Mouse (Mus musculus) lung, embryonic 15.5 days (tissue): ENCODE results near the gene Sipa1l2. TPM values are rescaled to one million over a fixed set of nuclear protein-coding genes. Genes with fewer than 3 reads are reported as not detected.

ENCODE experiments used
- ATAC-seq: fragments of 200-750 bp; cut with Nextera tagmentation; 2 replicates; pipeline ENCODE4 v1.8.0; 2017; ENCODE audit warnings: moderate number of reproducible peaks, borderline replicate concordance; ENCODE audit not compliant: low FRiP score, low TSS enrichment; ENCODE audit errors: extremely low read depth
- H3K27ac ChIP-seq: fragments of 300-500 bp; sonication (generic); 2 replicates; pipeline ENCODE4 v1.5.1; 2015; ENCODE audit warnings: moderate library complexity, mild to moderate bottlenecking, inconsistent platforms
- H3K27me3 ChIP-seq: fragments of 300-500 bp; sonication (generic); 2 replicates; pipeline ENCODE4 v1.6.1; 2015; ENCODE audit warnings: inconsistent platforms
- H3K36me3 ChIP-seq: fragments of 300-500 bp; sonication (generic); 2 replicates; pipeline ENCODE4 v1.6.1; 2015; ENCODE audit warnings: inconsistent platforms
- H3K4me1 ChIP-seq: fragments of 300-500 bp; sonication (generic); 2 replicates; pipeline ENCODE4 v1.6.1; 2015; ENCODE audit warnings: inconsistent platforms
- H3K4me2 ChIP-seq: fragments of 300-500 bp; sonication (generic); 2 replicates; pipeline ENCODE4 v1.6.1; 2015; ENCODE audit warnings: inconsistent platforms, mild to moderate bottlenecking, moderate library complexity
- H3K4me3 ChIP-seq: fragments of 300-500 bp; sonication (generic); 2 replicates; pipeline ENCODE4 v1.5.1; 2015; ENCODE audit warnings: mild to moderate bottlenecking, inconsistent platforms
- H3K9ac ChIP-seq: fragments of 300-500 bp; sonication (generic); 2 replicates; pipeline ENCODE4 v1.6.1; 2015; ENCODE audit warnings: inconsistent platforms
- H3K9me3 ChIP-seq: fragments of 300-500 bp; sonication (generic); 2 replicates; pipeline ENCODE4 v1.6.1; 2016; ENCODE audit warnings: inconsistent platforms
- WGBS: fragments of 180-500 bp; shearing (Covaris S2); methylation state at CpG from one replicate; pipeline ENCODE4 v1.1.7; 2015; 5-methylcytosine and 5-hydroxymethylcytosine counted together
- polyA plus RNA-seq: library from polyadenylated mRNA; unstranded; fragments of >200 nt; fragmentation: Nextera tagmentation; extraction: Ambion mirVana; gene quantifications from 2 replicates; pipeline ENCODE4 v1.2.1, GENCODE M21; 2015

Gene Sipa1l2
- polyA plus RNA-seq, 1 experiment from 2014 or later = 15.6 TPM

GRCm38 (mm10) chr8:125504605-125505257, 64.9 kb downstream of the Sipa1l2 start:
- 47% methylated on average over 6 of the region's 6 CpGs for WGBS
- peak; percentile 67; the same call in 1 of the 2 replicates for ATAC-seq
- Histone ChIP-seq H3K4me1 (peaks cover 31% of the 10 kb centered on the region), H3K4me3 (no peak overlapping the region), H3K9me3 (no peaks in the 10 kb centered on the region), H3K4me2 (no peak overlapping the region), H3K36me3 (no peaks in the 10 kb centered on the region), H3K27me3 (no peaks in the 10 kb centered on the region), H3K9ac (no peak overlapping the region), H3K27ac (no peak overlapping the region)

- Histone ChIP-seq H3K4me3 (no peak overlapping the region), H3K4me1 (peaks cover 28% of the 10 kb centered on the region), H3K4me2 (no peak overlapping the region), H3K36me3 (no peaks in the 10 kb centered on the region), H3K27me3 (no peaks in the 10 kb centered on the region), H3K27ac (no peak overlapping the region), H3K9ac (no peak overlapping the region), H3K9me3 (no peaks in the 10 kb centered on the region)
- no peak for ATAC-seq
- 70% methylated on average over 8 of the region's 8 CpGs for WGBS
Observed at GRCm38 (mm10) chr8:125503808-125504207, 65.8 kb downstream of the Sipa1l2 start.

- Histone ChIP-seq H3K27ac (no peak overlapping the region), H3K9me3 (no peaks in the 10 kb centered on the region), H3K4me2 (no peak overlapping the region), H3K9ac (no peak overlapping the region), H3K36me3 (no peaks in the 10 kb centered on the region), H3K4me3 (no peak overlapping the region), H3K4me1 (peaks cover 24% of the 10 kb centered on the region), H3K27me3 (no peaks in the 10 kb centered on the region)
- ATAC-seq = no peak
- WGBS = 65% methylated on average over 3 of the region's 3 CpGs
Observed at GRCm38 (mm10) chr8:125502828-125503227, 66.8 kb downstream of the Sipa1l2 start.

- no peak overlapping the region for H3K9ac ChIP-seq
- no peak overlapping the region for H3K4me2 ChIP-seq
- no peak overlapping the region for H3K4me3 ChIP-seq
- no peaks in the 10 kb centered on the region for H3K9me3 ChIP-seq
- no peaks in the 10 kb centered on the region for H3K36me3 ChIP-seq
- no peak overlapping the region for H3K27ac ChIP-seq
- H3K27me3 ChIP-seq = no peaks in the 10 kb centered on the region
- H3K4me1 ChIP-seq = peaks cover 16% of the 10 kb centered on the region
- no peak for ATAC-seq
- 74% methylated on average over 5 of the region's 5 CpGs for WGBS
Observed at GRCm38 (mm10) chr8:125500005-125500404, 69.6 kb downstream of the Sipa1l2 start.

GRCm38 (mm10) chr8:125498508-125498907, 71.1 kb downstream of the Sipa1l2 start:
- H3K36me3 ChIP-seq = no peaks in the 10 kb centered on the region
- ATAC-seq = no peak
- no peaks in the 10 kb centered on the region for H3K27me3 ChIP-seq
- H3K9ac ChIP-seq = no peak overlapping the region
- 0 out of 2 replicates have a peak, but pooled peaks cover 9% of the 10 kb centered on the region for H3K4me1 ChIP-seq
- no peaks in the 10 kb centered on the region for H3K9me3 ChIP-seq
- H3K27ac ChIP-seq = no peak overlapping the region
- H3K4me2 ChIP-seq = no peak overlapping the region
- WGBS = 61% methylated on average over 10 of the region's 10 CpGs
- no peak overlapping the region for H3K4me3 ChIP-seq

GRCm38 (mm10) chr8:125495545-125495944, 74.1 kb downstream of the Sipa1l2 start:
- no peak for ATAC-seq
- 0 out of 2 replicates have a peak, but pooled peaks cover 14% of the 10 kb centered on the region for H3K4me1 ChIP-seq

GRCm38 (mm10) chr8:125493254-125493815, 76.3 kb downstream of the Sipa1l2 start:
- Histone ChIP-seq H3K4me3 (no peak overlapping the region), H3K9ac (no peak overlapping the region), H3K4me1 (peaks cover 21% of the 10 kb centered on the region), H3K36me3 (peaks cover 17% of the 10 kb centered on the region), H3K4me2 (no peak overlapping the region), H3K27me3 (no peaks in the 10 kb centered on the region), H3K27ac (no peak overlapping the region), H3K9me3 (no peaks in the 10 kb centered on the region)
- ATAC-seq = no peak
- 37% methylated on average over 6 of the region's 6 CpGs for WGBS

More at GRCm38 (mm10) chr8:125495545-125495944, 74.1 kb downstream of the Sipa1l2 start:
- peaks cover 14% of the 10 kb centered on the region for H3K36me3 ChIP-seq
- H3K4me3 ChIP-seq = no peak overlapping the region
- WGBS = 59% methylated on average over 2 of the region's 2 CpGs
- no peaks in the 10 kb centered on the region for H3K9me3 ChIP-seq
- no peaks in the 10 kb centered on the region for H3K27me3 ChIP-seq
- H3K27ac ChIP-seq = no peak overlapping the region
- no peak overlapping the region for H3K9ac ChIP-seq
- no peak overlapping the region for H3K4me2 ChIP-seq

- peaks cover 21% of the 10 kb centered on the region for H3K4me1 ChIP-seq
- no peak overlapping the region for H3K9ac ChIP-seq
- peaks cover 17% of the 10 kb centered on the region for H3K36me3 ChIP-seq
- no peak overlapping the region for H3K4me2 ChIP-seq
- H3K27me3 ChIP-seq = no peaks in the 10 kb centered on the region
- no peaks in the 10 kb centered on the region for H3K9me3 ChIP-seq
- no peak overlapping the region for H3K27ac ChIP-seq
- no peak overlapping the region for H3K4me3 ChIP-seq
- 71% methylated on average over 11 of the region's 11 CpGs for WGBS
- ATAC-seq = no peak
Observed at GRCm38 (mm10) chr8:125492416-125492815, 77.2 kb downstream of the Sipa1l2 start.

GRCm38 (mm10) chr8:125488747-125489146, 80.9 kb downstream of the Sipa1l2 start:
- no peak for ATAC-seq
- Histone ChIP-seq H3K4me3 (no peak overlapping the region), H3K4me1 (peaks cover 14% of the 10 kb centered on the region), H3K4me2 (no peak overlapping the region), H3K36me3 (peaks cover 22% of the 10 kb centered on the region), H3K27ac (no peak overlapping the region), H3K9me3 (no peaks in the 10 kb centered on the region), H3K9ac (no peak overlapping the region), H3K27me3 (no peaks in the 10 kb centered on the region)
- WGBS = 37% methylated on average over 1 of the region's 1 CpGs

- WGBS = 82% methylated on average over 3 of the region's 3 CpGs
- Histone ChIP-seq H3K9ac (no peak overlapping the region), H3K4me1 (peaks cover 7% of the 10 kb centered on the region), H3K36me3 (peaks cover 21% of the 10 kb centered on the region), H3K4me2 (no peak overlapping the region), H3K27ac (no peak overlapping the region), H3K9me3 (no peaks in the 10 kb centered on the region), H3K27me3 (no peaks in the 10 kb centered on the region), H3K4me3 (no peak overlapping the region)
- ATAC-seq = no peak
Observed at GRCm38 (mm10) chr8:125485715-125486114, 83.9 kb downstream of the Sipa1l2 start.

- Histone ChIP-seq H3K9ac (no peak overlapping the region), H3K27me3 (no peaks in the 10 kb centered on the region), H3K9me3 (no peaks in the 10 kb centered on the region), H3K4me3 (no peak overlapping the region), H3K36me3 (peaks cover 25% of the 10 kb centered on the region), H3K4me2 (no peak overlapping the region), H3K27ac (no peak overlapping the region), H3K4me1 (peaks cover 7% of the 10 kb centered on the region)
- WGBS = 66% methylated on average over 7 of the region's 7 CpGs
- ATAC-seq = peak; percentile 33; the same call in 1 of the 2 replicates
Observed at GRCm38 (mm10) chr8:125484530-125485196, 84.9 kb downstream of the Sipa1l2 start.

- peaks cover 41% of the 10 kb centered on the region for H3K36me3 ChIP-seq
- no peak overlapping the region for H3K4me2 ChIP-seq
- H3K4me3 ChIP-seq = no peak overlapping the region
- no peaks in the 10 kb centered on the region; the same call in 1 of the 2 replicates for H3K4me1 ChIP-seq
- no peak for ATAC-seq
- H3K27ac ChIP-seq = no peak overlapping the region
- H3K27me3 ChIP-seq = no peaks in the 10 kb centered on the region
- no peaks in the 10 kb centered on the region for H3K9me3 ChIP-seq
- H3K9ac ChIP-seq = no peak overlapping the region
- 76% methylated on average over 5 of the region's 5 CpGs for WGBS
Observed at GRCm38 (mm10) chr8:125482491-125483096, 87.0 kb downstream of the Sipa1l2 start.
